Mouse (Mus musculus) ES-E14 (cell line): ENCODE data around the gene Prkd3. TPM values are rescaled to one million over a fixed set of nuclear protein-coding genes. Genes with fewer than 3 reads are reported as not detected.

ENCODE experiments used
- DNase-seq: peaks from one replicate; pipeline ENCODE4 v3.0.0-alpha.2; 2013; ENCODE audit warnings: low read depth, low spot score
- H3K27ac ChIP-seq: 2 replicates; pipeline ENCODE4 v1.5.1; 2012; ENCODE audit warnings: low read depth, mild to moderate bottlenecking, low read length, moderate library complexity, mixed read lengths; ENCODE audit not compliant: poor library complexity, insufficient read depth, severe bottlenecking
- H3K36me3 ChIP-seq: 2 replicates; pipeline ENCODE4 v1.6.1; 2012; ENCODE audit warnings: mild to moderate bottlenecking, low read length, moderate library complexity, mixed read lengths; ENCODE audit not compliant: control insufficient read depth, poor library complexity, insufficient read depth, severe bottlenecking
- H3K4me1 ChIP-seq, 2 experiments: fragments of 150-350 bp in 1 of 2; sonication (generic) in 1 of 2; 2 replicates each; pipeline ENCODE4 v1.6.1; 2012; ENCODE audit warnings: low read length in 2 of 2, mild to moderate bottlenecking in 1 of 2, mixed read lengths in 1 of 2; ENCODE audit not compliant: control insufficient read depth in 2 of 2, insufficient read depth in 2 of 2, poor library complexity in 1 of 2
- H3K4me3 ChIP-seq, 2 experiments: fragments of 150-350 bp in 1 of 2; sonication (generic) in 1 of 2; 2 replicates each; pipeline ENCODE4 v1.5.1; 2012; ENCODE audit warnings: low read length in 2 of 2, low read depth in 1 of 2, mild to moderate bottlenecking in 1 of 2, mixed read lengths in 1 of 2; ENCODE audit not compliant: insufficient read depth in 1 of 2, poor library complexity in 1 of 2, severe bottlenecking in 1 of 2
- H3K9ac ChIP-seq: 2 replicates; pipeline ENCODE4 v1.6.1; 2012; ENCODE audit warnings: low read depth, mild to moderate bottlenecking, low read length, mixed read lengths; ENCODE audit not compliant: poor library complexity, insufficient read depth, severe bottlenecking
- H3K9me3 ChIP-seq: fragments of 150-350 bp; sonication (generic); 2 replicates; pipeline ENCODE4 v1.6.1; 2012; ENCODE audit warnings: low read depth, mild to moderate bottlenecking, low read length; ENCODE audit not compliant: control insufficient read depth, insufficient read depth
- CHD2 ChIP-seq: IDR thresholded peaks from 2 replicates; pipeline ENCODE4 v1.6.1; 2014; ENCODE audit warnings: mild to moderate bottlenecking, low read depth, low read length, inconsistent platforms
- HCFC1 ChIP-seq: IDR thresholded peaks from 2 replicates; pipeline ENCODE4 v1.6.1; 2012; ENCODE audit warnings: low read length, inconsistent platforms, borderline replicate concordance; ENCODE audit not compliant: insufficient read depth
- MAFK ChIP-seq: IDR thresholded peaks from 2 replicates; pipeline ENCODE4 v1.6.1; 2014; ENCODE audit warnings: mild to moderate bottlenecking, low read depth, low read length, inconsistent platforms; ENCODE audit not compliant: insufficient read depth
- ZC3H11A ChIP-seq: IDR thresholded peaks from 2 replicates; pipeline ENCODE4 v1.6.1; 2012; ENCODE audit warnings: low read depth, mild to moderate bottlenecking, inconsistent platforms, low read length, borderline replicate concordance
- ZNF384 ChIP-seq: IDR thresholded peaks from 2 replicates; pipeline ENCODE4 v1.6.1; 2012; ENCODE audit warnings: low read depth, low read length, inconsistent platforms
- in situ Hi-C, 2 experiments: fragments of 600-800 bp; cut with MboI; formaldehyde crosslinking; loops; one replicate each; pipeline ENCODE4 v1.15.1; 2025; ENCODE audit warnings: low sequenced_read_pairs in 2 of 2, inconsistent platforms in 1 of 2; ENCODE audit not compliant: unreplicated experiment in 2 of 2
- total RNA-seq: library from RNA; depleted of rRNA; stranded (reverse); fragments of 300-350 nt; gene quantifications from 2 replicates; pipeline ENCODE4 v1.2.3, GENCODE M21; 2012

Prkd3 gene
- total RNA-seq, 1 experiment, result 25.7 TPM

- Histone ChIP-seq H3K36me3 (no peaks in the 10 kb centered on the region), H3K4me3 (no peak overlapping the region), H3K4me1 (no peaks in the 10 kb centered on the region), H3K9me3 (no peaks in the 10 kb centered on the region), H3K9ac (no peak overlapping the region), H3K27ac (no peak overlapping the region)
- in situ Hi-C loops, result no loop called here
- no peak for DNase-seq
- TF ChIP-seq CHD2, result no peak
- TF ChIP-seq ZC3H11A, result no peak
- no peak for TF ChIP-seq HCFC1
- no peak for TF ChIP-seq ZNF384
- no peak for TF ChIP-seq MAFK
Observed at GRCm38 (mm10) chr17:78959473-78959872, 61.1 kb downstream of the Prkd3 start.

- no peak for DNase-seq
- Histone ChIP-seq H3K4me3 (no peak overlapping the region), H3K4me1 (no peaks in the 10 kb centered on the region), H3K9ac (no peak overlapping the region), H3K36me3 (peaks cover 2% of the 10 kb centered on the region; the same call in 1 of the 2 replicates), H3K9me3 (no peaks in the 10 kb centered on the region), H3K27ac (no peak overlapping the region)
- in situ Hi-C loops, result no loop called here
- no peak for TF ChIP-seq HCFC1
- no peak for TF ChIP-seq ZC3H11A
- no peak for TF ChIP-seq ZNF384
- no peak for TF ChIP-seq MAFK
- TF ChIP-seq CHD2, result no peak
Observed at GRCm38 (mm10) chr17:78953240-78953639, 67.4 kb downstream of the Prkd3 start.

- TF ChIP-seq CHD2, result no peak
- TF ChIP-seq ZNF384, result no peak
- TF ChIP-seq ZC3H11A, result no peak
- no peak for TF ChIP-seq MAFK
- TF ChIP-seq HCFC1, result no peak
- Histone ChIP-seq H3K4me3 (no peak overlapping the region), H3K36me3 (peaks cover 2% of the 10 kb centered on the region; the same call in 1 of the 2 replicates), H3K9ac (no peak overlapping the region), H3K27ac (no peak overlapping the region), H3K9me3 (no peaks in the 10 kb centered on the region), H3K4me1 (no peaks in the 10 kb centered on the region)
- in situ Hi-C loops, result no loop called here
- DNase-seq, result no peak
Observed at GRCm38 (mm10) chr17:78952070-78952469, 68.5 kb downstream of the Prkd3 start.

GRCm38 (mm10) chr17:78951225-78951624 lies 69.4 kb downstream of the Prkd3 start:
- DNase-seq, result no peak
- Histone ChIP-seq H3K4me1 (no peaks in the 10 kb centered on the region), H3K27ac (no peak overlapping the region), H3K9ac (no peak overlapping the region), H3K36me3 (peaks cover 2% of the 10 kb centered on the region; the same call in 1 of the 2 replicates), H3K4me3 (no peak overlapping the region), H3K9me3 (no peaks in the 10 kb centered on the region)
- in situ Hi-C loops, result no loop called here
- TF ChIP-seq MAFK, result no peak
- TF ChIP-seq ZNF384, result no peak
- TF ChIP-seq ZC3H11A, result no peak
- no peak for TF ChIP-seq HCFC1
- no peak for TF ChIP-seq CHD2

- Histone ChIP-seq H3K9ac (no peak overlapping the region), H3K9me3 (no peaks in the 10 kb centered on the region), H3K27ac (no peak overlapping the region), H3K4me3 (no peak overlapping the region), H3K36me3 (peaks cover 2% of the 10 kb centered on the region; the same call in 1 of the 2 replicates), H3K4me1 (no peaks in the 10 kb centered on the region)
- DNase-seq, result no peak
- in situ Hi-C loops, result no loop called here
- TF ChIP-seq MAFK, result no peak
- TF ChIP-seq ZC3H11A, result no peak
- no peak for TF ChIP-seq CHD2
Observed at GRCm38 (mm10) chr17:78942579-78942978, 78.0 kb downstream of the Prkd3 start.
